Mouse (Mus musculus): ENCODE results near the gene Tmem168.

The Tmem168 gene

GRCm38 (mm10) chr6:13607621-13608493, at the start of gene Tmem168:
Tmem168 (minus strand) TSS chr6:13608100.
- DNase-seq, result peak; percentile 92

DNA sequence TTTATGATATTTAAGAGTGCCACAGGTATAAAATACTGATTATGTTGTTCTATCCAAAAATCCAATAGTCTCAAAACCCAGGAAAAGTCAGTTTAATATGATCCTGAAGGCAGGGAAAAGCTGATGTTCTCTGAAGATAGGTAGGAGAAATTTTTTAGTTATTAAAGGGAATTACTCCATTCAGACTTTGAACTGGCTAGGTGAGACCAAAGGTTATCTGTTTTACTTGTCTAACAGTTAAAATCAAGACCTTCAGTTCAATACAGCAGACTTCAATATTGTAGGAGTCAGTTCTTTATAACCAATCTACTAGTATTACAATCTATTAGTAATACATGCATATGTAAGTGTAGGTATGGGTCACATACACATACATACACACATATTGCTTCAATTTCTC, 46.2 kb upstream of the Tmem168 start:
- no peak for DNase-seq

GRCm38 (mm10) chr6:13652284-13652683, 44.4 kb upstream of the Tmem168 start:
- DNase-seq, result no peak

GRCm38 (mm10) chr6:13650854-13651253, 43.0 kb upstream of the Tmem168 start:
- no peak for DNase-seq

DNA sequence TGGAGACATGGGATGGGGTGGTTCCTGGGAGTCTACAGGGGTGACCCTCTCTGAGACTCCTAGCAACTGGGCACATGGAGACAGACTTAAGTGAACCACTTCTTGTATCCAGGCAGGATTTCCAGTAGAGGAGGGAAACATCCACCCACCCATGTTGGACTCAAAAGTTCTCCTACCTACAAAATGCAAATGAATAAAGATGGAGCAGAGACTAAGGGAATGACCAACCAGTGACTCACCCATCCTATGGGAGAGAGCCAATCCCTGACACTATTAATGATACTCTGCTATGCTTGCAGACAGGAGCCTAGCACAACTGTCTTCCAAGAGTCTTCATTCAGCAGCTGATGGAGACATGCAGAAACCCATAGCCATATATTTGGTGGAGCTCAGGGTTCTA, 40.4 kb upstream of the Tmem168 start:
- no peak for DNase-seq

GRCm38 (mm10) chr6:13636582-13636989, 28.7 kb upstream of the Tmem168 start:
- peak; percentile 11 for DNase-seq

- no peak for DNase-seq
Observed at GRCm38 (mm10) chr6:13632571-13632970, 24.7 kb upstream of the Tmem168 start.

GRCm38 (mm10) chr6:13630607-13631006, 22.7 kb upstream of the Tmem168 start:
- no peak for DNase-seq

GRCm38 (mm10) chr6:13619618-13620017, 11.7 kb upstream of the Tmem168 start:
- DNase-seq, result no peak

- no peak for DNase-seq
Observed at GRCm38 (mm10) chr6:13617110-13617509, 9.2 kb upstream of the Tmem168 start.

- no peak for DNase-seq
Observed at GRCm38 (mm10) chr6:13614568-13614967, 6.7 kb upstream of the Tmem168 start.

GRCm38 (mm10) chr6:13613671-13614070, 5.8 kb upstream of the Tmem168 start:
- DNase-seq, result no peak

DNA sequence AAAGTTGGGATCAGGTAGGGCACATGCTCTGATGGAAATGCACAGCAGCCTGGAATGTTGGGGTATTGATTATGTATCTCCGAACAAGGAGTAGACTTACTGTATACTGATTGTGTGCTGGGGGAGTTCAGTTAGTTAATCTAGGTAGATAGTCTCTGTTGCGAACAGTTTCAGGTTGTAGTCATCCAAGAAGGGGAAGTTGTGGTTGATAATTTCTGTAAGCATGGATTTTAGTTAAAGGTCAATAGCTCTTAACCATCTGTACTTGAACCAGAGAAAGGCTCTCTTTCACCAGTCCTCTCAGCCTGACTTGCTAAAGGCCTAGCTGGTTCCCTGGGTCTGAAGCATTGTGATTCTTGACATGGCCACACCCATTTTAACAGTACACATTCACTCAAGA, 3.0 kb upstream of the Tmem168 start:
- DNase-seq, result no peak

GRCm38 (mm10) chr6:13609353-13610140, 1.6 kb upstream of the Tmem168 start:
- peak; percentile 12 for DNase-seq

GRCm38 (mm10) chr6:13606921-13607620, 829 bp downstream of the Tmem168 start:
- no peak for DNase-seq

DNA sequence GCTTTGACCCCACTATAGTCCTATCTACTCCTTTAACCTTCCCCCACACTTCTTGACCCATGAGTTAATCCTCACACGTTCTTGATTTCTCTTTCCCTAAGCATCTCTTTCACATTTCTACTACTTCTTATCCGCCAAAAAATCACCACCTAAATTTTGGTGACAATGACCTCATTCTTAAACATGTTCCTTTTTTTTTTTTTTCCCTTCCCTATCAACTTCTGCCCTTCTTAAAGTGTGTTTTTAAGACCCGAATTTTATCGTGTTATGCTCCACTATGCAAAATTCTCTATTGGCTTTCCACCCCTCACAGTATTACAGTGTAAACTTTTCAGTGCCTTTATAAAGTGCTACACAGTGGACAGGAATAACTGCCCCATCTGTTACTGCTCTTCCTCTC, 1.5 kb downstream of the Tmem168 start:
- DNase-seq, result no peak

DNA sequence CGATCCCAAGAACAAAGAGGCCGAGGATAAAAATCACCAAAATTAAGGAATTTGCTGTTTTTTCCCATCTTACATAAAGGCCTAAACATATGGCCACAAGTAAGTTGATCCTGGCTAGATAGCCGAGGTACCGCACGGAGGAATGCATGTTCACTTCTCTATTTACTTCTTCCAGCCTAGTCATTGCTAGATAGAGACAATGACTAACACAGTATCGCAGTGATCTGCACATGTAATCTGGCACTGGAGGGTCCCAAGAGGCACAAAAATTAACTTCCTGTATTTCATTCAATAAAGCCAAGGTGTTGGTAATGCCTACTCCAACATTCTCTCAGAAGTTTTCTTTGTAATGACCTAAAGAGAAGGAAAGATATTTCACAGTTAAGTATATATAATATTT, 4.8 kb downstream of the Tmem168 start:
- no peak for DNase-seq

- no peak for DNase-seq
Observed at GRCm38 (mm10) chr6:13601587-13601986, 6.3 kb downstream of the Tmem168 start.

DNA sequence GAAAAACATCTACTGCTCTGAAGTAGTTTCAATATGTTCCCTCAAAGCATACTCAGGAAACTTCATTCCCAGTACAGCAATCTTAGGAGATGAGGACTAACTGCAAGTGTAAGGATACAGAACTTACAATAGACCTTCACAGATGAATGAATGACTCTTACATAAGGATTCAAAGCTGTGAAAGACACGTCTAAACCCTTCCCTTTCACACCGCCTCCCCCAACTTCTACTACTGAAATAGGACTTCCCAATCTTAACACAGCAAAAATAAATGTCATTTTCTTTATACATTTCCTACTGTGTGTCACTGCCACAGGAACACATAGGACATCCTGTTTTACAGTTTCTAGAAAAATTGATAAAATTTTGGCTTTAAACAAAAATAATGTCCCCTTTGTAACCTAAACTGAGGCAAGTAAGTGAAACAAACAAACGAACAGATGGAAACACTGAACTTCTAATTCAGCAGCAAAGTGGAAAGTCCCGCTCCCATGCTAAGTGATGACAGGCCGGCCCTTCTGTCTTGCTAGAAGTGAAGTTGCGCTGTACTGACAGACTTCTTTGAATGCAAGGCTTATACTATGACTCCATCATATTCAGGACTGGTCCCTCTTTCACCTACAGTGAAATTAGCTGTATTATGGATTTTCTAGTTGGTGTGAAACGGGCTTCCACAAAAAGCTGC, 9.5 kb downstream of the Tmem168 start:
- DNase-seq, result no peak

DNA sequence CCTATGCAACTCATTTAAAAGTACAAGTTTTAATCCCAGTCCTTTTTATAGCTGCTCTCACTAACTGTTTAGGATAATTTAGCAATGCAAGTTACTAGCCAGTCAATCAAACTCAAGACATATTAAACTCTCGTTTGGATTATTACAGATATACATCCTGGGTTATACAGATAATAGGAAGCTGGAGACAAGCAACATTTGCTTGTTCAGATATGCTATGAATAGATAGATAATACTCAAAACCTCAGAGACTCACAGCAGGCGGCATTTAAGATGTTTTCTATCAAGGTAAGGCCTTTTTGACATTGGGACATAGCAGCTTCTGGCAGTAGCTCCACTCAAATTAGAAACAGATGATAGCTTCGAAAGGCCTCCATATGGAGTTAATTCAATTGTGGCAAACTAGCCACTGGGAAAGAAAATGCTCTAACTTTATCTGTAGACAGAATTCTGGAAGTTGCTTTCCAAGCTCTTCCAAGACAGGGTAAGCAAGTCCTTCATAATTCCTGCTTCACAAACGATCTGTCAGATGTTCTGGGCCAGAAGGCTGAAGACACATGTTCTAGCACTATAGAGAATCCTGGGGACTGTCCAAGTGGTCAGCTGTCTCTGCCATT, 15.1 kb downstream of the Tmem168 start:
- DNase-seq, result peak; percentile 50

GRCm38 (mm10) chr6:13586560-13586959, 21.3 kb downstream of the Tmem168 start:
- no peak for DNase-seq

- no peak for DNase-seq
Observed at GRCm38 (mm10) chr6:13586154-13586553, 21.7 kb downstream of the Tmem168 start.
